Mouse (Mus musculus): ENCODE data around the gene Styx.

- TF ChIP-seq CTCF (IDR thresholded peaks at IDR 0.05; ENCODE audit: borderline replicate concordance, insufficient read depth, low read depth, low read length) (no peak), POLR2A (IDR thresholded peaks at IDR 0.05; ENCODE audit: borderline replicate concordance, insufficient read depth, low read length) (no peak)
Observed at GRCm38 (mm10) chr14:45453538-45454233, 102.8 kb downstream of the Styx start.

Measured in cerebellum, adult 2 months (tissue).